Mouse (Mus musculus): ENCODE results near the gene Inha. TPM values are rescaled to one million over a fixed set of nuclear protein-coding genes. Genes with fewer than 3 reads are reported as not detected.

Inha gene
- polyA plus RNA-seq, 1 experiment: not detected

DNA sequence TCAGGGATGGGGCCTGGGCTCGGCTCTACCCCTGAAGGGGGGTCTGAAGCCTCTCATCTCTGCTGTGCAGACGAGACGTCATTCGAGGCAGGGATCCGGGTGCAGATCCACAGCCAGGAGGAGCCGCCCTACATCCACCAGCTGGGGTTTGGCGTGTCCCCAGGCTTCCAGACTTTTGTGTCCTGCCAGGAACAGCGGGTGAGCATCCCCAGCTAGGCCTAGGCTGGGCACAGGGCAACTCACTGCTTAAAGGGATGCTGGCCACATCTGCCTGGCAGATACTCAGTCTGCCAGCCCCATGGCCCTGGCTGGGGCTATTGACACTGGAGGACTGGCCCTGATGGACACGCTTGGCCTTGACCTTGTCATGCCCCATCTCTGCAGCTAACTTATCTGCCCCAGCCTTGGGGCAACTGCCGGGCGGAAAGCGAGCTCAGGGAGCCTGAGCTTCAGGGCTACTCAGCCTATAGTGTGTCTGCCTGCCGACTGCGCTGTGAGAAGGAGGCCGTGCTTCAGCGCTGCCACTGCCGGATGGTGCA is 37.5 kb upstream of the Inha start:
- Histone ChIP-seq H3K9me3 (ENCODE audit: control insufficient read depth, low read length) (no peaks in the 10 kb centered on the region), H3K4me3 (replicated peaks) (no peak overlapping the region), H3K27me3 (ENCODE audit: control insufficient read depth) (peaks cover 36% of the 10 kb centered on the region), H3K36me3 (ENCODE audit: control insufficient read depth) (peaks cover 3% of the 10 kb centered on the region; the same call in 1 of the 2 replicates), H3K4me1 (ENCODE audit: control insufficient read depth) (peaks cover 17% of the 10 kb centered on the region)
- no peak for TF ChIP-seq TAL1 (IDR thresholded peaks at IDR 0.05; ENCODE audit: low read length)
- no peak for TF ChIP-seq GATA1 (IDR thresholded peaks at IDR 0.05; ENCODE audit: low read length)

DNA sequence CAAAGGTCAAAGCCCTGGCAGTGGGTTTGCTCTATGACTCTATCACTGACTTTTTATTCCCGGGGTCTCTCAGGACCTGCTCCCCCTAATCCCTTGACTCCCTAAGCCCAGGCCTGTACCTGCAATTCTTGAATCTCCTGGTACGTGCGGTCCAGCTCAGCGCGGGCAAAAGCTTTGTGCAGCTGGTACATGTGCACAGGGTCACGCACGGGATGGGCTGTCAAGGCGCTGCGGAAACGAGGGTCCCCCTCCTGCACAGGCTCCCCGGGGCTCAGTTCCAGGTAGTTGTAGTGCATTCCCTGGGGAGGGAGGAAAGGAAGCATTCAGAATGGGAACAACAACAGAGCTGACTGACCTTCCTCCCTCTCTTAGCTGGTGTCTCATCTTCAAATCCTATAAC is 30.4 kb upstream of the Inha start:
- H3K27me3 ChIP-seq (ENCODE audit: control insufficient read depth): peaks cover 45% of the 10 kb centered on the region
- H3K36me3 ChIP-seq (ENCODE audit: control insufficient read depth): peaks cover 23% of the 10 kb centered on the region

DNA sequence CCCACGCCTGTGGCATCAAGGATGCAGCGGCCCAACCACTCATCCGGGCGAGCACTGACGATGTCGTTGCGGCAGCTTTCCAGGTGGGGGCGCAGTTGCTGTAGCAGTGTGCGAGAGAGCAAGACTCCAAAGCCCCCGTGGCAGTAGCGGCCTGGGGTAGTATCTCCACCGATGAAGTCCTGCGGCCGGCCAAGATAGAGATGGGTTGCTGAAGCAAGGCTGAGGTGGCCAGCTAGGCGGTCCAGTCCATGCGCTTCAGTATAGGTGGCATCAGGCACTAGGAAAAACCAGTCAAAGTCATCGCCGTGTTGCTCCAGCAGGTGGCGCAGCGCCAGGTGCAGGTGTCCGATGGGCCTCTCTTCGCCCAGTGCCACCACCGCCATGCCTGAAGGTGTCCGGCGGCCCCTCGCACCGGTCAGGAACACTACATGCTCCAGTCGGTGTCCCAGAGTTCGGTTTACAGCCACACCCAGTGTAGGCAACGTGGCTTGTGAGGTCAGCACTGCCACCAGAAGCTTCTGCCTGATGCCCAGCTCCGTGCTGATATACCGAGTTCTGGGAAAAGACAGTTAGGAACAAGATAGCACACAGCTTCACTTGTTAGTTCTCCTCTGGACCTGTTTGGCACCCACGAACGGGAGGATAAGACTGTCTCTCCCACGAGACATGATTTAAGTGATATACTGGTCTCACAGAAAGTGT is 29.5 kb upstream of the Inha start:
- Histone ChIP-seq H3K4me1 (ENCODE audit: control insufficient read depth) (peaks cover 32% of the 10 kb centered on the region), H3K36me3 (ENCODE audit: control insufficient read depth) (peaks cover 23% of the 10 kb centered on the region), H3K4me3 (replicated peaks) (peak overlapping the region; percentile 42), H3K27me3 (ENCODE audit: control insufficient read depth) (peaks cover 52% of the 10 kb centered on the region), H3K9me3 (ENCODE audit: control insufficient read depth, low read length) (no peaks in the 10 kb centered on the region)
- no peak for TF ChIP-seq TAL1 (IDR thresholded peaks at IDR 0.05; ENCODE audit: low read length)
- no peak for TF ChIP-seq GATA1 (IDR thresholded peaks at IDR 0.05; ENCODE audit: low read length)

More for the DNA sequence above, 30.4 kb upstream of the Inha start:
- Histone ChIP-seq H3K4me3 (replicated peaks) (no peak overlapping the region), H3K9me3 (ENCODE audit: control insufficient read depth, low read length) (no peaks in the 10 kb centered on the region), H3K4me1 (ENCODE audit: control insufficient read depth) (peaks cover 32% of the 10 kb centered on the region)
- TF ChIP-seq TAL1 (IDR thresholded peaks at IDR 0.05; ENCODE audit: low read length): no peak

DNA sequence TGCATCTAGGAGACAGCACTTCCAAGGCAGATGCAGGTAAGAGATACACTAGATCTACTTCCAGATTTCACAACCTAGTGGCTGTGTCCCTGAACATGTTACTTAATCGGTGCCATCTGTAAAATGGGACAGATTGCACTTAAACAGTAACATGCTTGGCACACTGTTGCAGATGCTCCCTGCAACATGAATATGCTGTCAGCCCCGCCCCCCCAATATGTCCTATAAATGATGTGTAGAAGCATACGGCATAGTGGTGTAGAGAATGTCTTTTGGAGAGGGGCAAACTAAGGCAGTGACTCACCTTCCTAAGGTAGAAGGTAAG is 28.9 kb upstream of the Inha start:
- Histone ChIP-seq H3K36me3 (ENCODE audit: control insufficient read depth) (peaks cover 23% of the 10 kb centered on the region), H3K27me3 (ENCODE audit: control insufficient read depth) (peaks cover 57% of the 10 kb centered on the region), H3K9me3 (ENCODE audit: control insufficient read depth, low read length) (no peaks in the 10 kb centered on the region)

DNA sequence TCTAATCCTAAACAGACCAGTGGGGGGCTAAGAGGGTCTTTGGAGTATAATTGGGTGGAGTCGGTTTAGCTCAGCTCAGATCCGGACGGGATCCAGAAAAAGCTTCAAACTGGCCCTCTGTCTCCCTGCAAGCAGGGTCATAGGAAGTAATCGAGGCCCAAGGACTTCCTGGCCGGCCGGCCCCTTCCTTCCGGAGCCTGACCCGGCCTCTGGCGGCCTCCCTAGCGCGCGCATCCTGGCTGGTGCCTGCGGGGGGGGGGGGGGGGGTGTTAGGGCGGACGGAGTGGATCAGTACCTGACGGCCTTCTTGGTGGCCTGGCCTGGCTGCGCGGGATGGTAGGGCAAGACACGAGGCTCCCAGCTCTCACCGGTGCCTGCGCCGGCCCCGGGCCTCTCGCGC is 28.4 kb upstream of the Inha start:
- Histone ChIP-seq H3K4me1 (ENCODE audit: control insufficient read depth) (peaks cover 32% of the 10 kb centered on the region), H3K36me3 (ENCODE audit: control insufficient read depth) (peaks cover 23% of the 10 kb centered on the region), H3K9me3 (ENCODE audit: control insufficient read depth, low read length) (no peaks in the 10 kb centered on the region), H3K4me3 (replicated peaks) (peak overlapping the region; percentile 74), H3K27me3 (ENCODE audit: control insufficient read depth) (peaks cover 63% of the 10 kb centered on the region)
- no peak for TF ChIP-seq TAL1 (IDR thresholded peaks at IDR 0.05; ENCODE audit: low read length)
- no peak for TF ChIP-seq GATA1 (IDR thresholded peaks at IDR 0.05; ENCODE audit: low read length)

More for the DNA sequence above, 28.9 kb upstream of the Inha start:
- Histone ChIP-seq H3K4me3 (replicated peaks) (peak overlapping the region; percentile 42), H3K4me1 (ENCODE audit: control insufficient read depth) (peaks cover 32% of the 10 kb centered on the region)
- no peak for TF ChIP-seq GATA1 (IDR thresholded peaks at IDR 0.05; ENCODE audit: low read length)
- no peak for TF ChIP-seq TAL1 (IDR thresholded peaks at IDR 0.05; ENCODE audit: low read length)

DNA sequence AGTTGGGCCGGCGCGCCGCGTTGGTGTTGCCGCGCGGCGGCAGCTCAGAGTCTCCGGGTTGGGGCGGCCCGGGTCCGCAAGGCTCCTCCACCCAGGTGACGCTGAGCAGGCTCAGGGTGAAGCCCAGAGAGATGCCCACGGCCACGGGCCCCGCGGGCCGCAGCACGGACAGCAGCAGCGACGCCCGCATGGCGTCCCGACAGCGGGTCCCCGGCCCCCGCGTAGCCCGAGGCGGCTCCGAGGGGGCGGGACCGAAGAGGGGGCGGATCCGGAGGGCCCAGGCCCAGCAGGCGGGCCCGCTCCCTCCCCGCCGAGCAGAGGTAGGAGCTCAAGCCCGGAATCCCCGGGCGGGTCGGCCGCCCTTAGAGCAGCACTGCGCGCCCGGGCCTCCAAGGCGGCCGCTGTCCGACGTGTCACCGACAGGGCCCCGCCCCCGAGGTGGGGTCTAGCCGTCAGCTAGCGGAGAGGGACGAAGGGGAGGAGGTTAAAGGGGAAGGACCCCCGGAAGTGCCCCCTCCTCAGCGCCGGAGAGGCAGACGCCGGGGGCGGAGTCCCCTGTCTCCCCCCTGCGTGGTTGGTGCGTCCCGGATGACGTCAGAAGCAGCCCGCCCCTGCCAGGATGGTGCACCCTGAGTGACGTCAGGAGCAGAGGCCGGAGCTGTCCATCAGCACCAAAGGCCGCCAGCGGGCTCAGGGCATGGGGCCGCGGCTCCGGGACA is 27.8 kb upstream of the Inha start, which contains the start of the genes Chpf and Tmem198:
Gene Chpf (minus strand): TSS at position 392 of the 719 bp plus-strand sequence.
Gene Tmem198 (plus strand): TSS at position 617 of the 719 bp plus-strand sequence.
- no peaks in the 10 kb centered on the region for H3K9me3 ChIP-seq (ENCODE audit: control insufficient read depth, low read length)
- TF ChIP-seq TAL1 (IDR thresholded peaks at IDR 0.05; ENCODE audit: low read length) (no peak), GATA1 (IDR thresholded peaks at IDR 0.05; ENCODE audit: low read length) (no peak)
- peaks cover 32% of the 10 kb centered on the region for H3K4me1 ChIP-seq (ENCODE audit: control insufficient read depth)
- peak within 1 kb of the TSS; percentile 74 for H3K4me3 ChIP-seq (replicated peaks)
- peaks cover 21% of the 10 kb centered on the region for H3K36me3 ChIP-seq (ENCODE audit: control insufficient read depth)
- peaks cover 68% of the 10 kb centered on the region for H3K27me3 ChIP-seq (ENCODE audit: control insufficient read depth)

DNA sequence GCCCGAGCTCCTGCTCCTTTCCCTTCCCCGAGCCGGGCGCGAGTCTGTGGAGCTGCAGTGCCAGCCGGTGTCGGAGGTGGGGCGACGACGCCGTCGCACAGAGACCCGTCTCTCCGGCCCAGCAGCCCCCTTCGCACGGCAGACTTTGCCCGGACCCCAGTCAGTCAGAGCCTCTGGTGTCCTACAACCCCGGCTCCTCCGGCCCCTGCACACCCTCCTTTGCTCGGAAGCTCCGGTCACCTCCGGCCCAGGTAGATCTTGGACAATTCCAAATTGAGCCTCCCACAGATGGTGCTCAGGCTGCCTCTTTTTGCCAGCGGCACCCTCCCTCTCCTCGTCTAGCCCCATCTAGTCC is 27.3 kb upstream of the Inha start:
- no peak for TF ChIP-seq TAL1 (IDR thresholded peaks at IDR 0.05; ENCODE audit: low read length)
- no peak for TF ChIP-seq GATA1 (IDR thresholded peaks at IDR 0.05; ENCODE audit: low read length)
- Histone ChIP-seq H3K4me1 (ENCODE audit: control insufficient read depth) (peaks cover 32% of the 10 kb centered on the region), H3K36me3 (ENCODE audit: control insufficient read depth) (peaks cover 17% of the 10 kb centered on the region), H3K9me3 (ENCODE audit: control insufficient read depth, low read length) (no peaks in the 10 kb centered on the region), H3K27me3 (ENCODE audit: control insufficient read depth) (peaks cover 74% of the 10 kb centered on the region), H3K4me3 (replicated peaks) (peak overlapping the region; percentile 74)

DNA sequence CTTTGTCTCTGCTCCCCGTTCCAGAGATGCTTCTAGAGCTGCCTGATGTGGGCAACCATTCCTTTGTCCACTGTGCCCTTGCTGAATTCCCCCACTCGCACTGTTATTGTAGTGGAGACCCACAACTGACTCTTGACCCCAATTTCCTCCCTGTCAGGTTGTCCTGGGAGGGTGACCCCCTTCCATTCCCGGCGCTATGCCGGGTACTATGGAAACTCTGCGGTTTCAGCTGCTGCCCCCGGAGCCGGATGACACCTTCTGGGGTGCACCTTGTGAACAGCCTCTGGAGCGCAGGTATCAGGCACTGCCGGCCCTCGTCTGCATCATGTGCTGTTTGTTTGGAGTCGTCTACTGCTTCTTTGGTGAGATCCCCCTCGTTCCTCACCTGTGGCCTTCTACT is 26.8 kb upstream of the Inha start:
- TF ChIP-seq GATA1 (IDR thresholded peaks at IDR 0.05; ENCODE audit: low read length) (no peak), TAL1 (IDR thresholded peaks at IDR 0.05; ENCODE audit: low read length) (no peak)
- peaks cover 13% of the 10 kb centered on the region for H3K36me3 ChIP-seq (ENCODE audit: control insufficient read depth)
- peak overlapping the region; percentile 74 for H3K4me3 ChIP-seq (replicated peaks)
- H3K4me1 ChIP-seq (ENCODE audit: control insufficient read depth): peaks cover 32% of the 10 kb centered on the region
- H3K27me3 ChIP-seq (ENCODE audit: control insufficient read depth): peaks cover 78% of the 10 kb centered on the region
- H3K9me3 ChIP-seq (ENCODE audit: control insufficient read depth, low read length): no peaks in the 10 kb centered on the region

DNA sequence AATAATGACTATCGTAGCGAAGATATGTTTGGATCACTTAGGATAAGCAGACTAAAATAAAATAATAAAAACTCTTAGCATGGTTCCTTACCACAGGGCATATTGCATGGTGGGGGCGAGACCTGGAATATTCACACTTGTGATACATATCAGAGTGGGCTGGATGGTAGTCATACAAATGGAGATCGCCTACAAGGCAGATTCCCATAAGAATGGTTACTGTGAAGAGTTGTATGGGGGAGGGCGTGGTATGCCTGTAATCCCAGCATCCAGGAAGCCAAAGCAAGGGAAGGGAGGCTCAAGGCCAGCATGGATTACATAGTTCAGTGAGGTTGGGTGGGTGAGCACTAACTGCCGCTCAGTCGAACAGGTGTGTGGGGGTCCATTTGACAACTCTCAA is 26.1 kb upstream of the Inha start:
- H3K4me3 ChIP-seq (replicated peaks): no peak overlapping the region
- peaks cover 6% of the 10 kb centered on the region for H3K36me3 ChIP-seq (ENCODE audit: control insufficient read depth)
- TF ChIP-seq TAL1 (IDR thresholded peaks at IDR 0.05; ENCODE audit: low read length) (no peak), GATA1 (IDR thresholded peaks at IDR 0.05; ENCODE audit: low read length) (no peak)
- H3K9me3 ChIP-seq (ENCODE audit: control insufficient read depth, low read length): no peaks in the 10 kb centered on the region
- H3K4me1 ChIP-seq (ENCODE audit: control insufficient read depth): peaks cover 32% of the 10 kb centered on the region
- H3K27me3 ChIP-seq (ENCODE audit: control insufficient read depth): peaks cover 85% of the 10 kb centered on the region

Data from erythroblast, embryonic 14.5 days (primary cell).